Mouse (Mus musculus) left cerebral cortex, adult 9 months (tissue): ENCODE results near the gene Map3k14.

ENCODE experiments used
- DNase-seq, 2 experiments: peaks; one replicate each; pipeline ENCODE4 v3.0.0; 2022; ENCODE audit warnings: low spot score in 2 of 2

Map3k14 gene

DNA sequence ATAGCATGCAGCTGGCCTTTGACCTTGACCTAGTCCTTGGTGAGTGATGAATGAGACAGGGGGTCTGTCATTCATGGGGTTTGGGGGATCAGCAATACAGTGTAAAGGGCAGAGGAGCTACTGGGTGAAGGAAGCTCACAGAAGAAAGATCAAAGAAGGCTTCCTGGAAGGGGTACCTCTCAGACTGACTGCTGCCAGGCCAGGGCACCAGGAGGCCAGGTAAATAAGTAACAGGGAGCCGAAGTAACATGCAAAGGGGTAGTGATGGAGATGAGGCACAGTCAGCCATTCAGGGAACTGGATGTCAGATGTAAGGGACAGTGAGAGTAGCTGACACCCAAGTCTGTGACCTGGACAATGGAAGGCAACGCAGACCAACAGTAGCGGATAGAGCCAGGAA, 5.6 kb upstream of the Map3k14 start:
- DNase-seq = no peak

DNA sequence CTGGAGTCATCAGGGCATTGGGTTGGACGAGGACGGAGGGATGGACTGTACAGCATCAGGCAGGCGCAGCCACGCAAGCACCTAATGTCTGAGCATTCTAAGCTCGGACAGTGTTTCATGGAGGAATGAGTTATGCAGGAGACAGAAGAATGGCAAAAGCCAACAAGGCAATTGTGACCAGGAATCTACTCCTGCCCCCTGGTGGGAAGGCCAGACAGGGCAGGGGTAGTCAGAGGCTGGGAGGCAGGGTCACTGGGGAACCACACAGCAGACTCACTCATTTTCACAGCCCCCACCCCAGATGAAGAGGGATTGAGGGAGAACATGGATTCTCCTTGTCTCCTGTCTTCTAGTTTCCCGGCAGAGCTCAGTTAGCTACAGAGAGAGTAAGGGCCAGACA, 4.7 kb upstream of the Map3k14 start:
- no peak for DNase-seq

DNA sequence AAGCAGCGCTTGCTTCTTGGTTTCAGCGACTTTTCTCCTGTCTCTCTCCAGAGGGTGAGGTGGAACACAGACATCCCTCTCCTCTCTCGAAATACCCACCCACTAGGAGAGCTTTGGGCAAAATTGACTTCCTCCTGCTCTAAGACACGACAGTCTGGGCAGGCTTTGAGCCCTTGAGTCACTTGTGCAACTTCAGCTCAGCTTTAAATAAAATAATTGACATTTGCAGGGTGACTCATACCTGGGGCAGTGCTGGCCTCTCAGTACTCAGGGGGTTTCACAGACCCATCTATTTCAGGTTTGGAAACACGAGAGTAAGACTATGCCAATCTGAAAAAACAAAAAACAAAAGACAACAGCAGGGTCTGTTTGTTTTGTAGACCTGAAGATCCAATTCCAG, 2.2 kb upstream of the Map3k14 start:
- no peak for DNase-seq

DNA sequence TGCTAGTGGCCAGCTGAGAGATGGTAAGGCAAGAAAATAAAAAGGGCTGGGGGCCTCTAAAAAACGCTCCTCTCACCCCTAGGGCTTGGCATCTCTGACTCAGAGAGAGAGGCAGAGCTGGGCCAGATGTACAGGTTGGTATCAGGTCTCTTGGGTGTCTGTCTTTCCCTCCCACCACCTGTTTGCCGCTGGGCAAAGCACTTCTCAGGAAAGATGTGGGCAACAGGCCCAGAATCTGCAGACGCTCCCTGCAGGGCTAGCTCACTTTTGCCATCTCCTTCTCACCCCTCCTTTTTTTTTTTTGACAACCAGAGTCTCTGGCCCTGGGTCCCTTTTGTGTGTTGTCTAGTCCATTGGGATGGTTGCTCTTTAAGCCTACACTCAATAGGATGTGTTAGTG, 1.6 kb upstream of the Map3k14 start:
- DNase-seq = no peak

DNA sequence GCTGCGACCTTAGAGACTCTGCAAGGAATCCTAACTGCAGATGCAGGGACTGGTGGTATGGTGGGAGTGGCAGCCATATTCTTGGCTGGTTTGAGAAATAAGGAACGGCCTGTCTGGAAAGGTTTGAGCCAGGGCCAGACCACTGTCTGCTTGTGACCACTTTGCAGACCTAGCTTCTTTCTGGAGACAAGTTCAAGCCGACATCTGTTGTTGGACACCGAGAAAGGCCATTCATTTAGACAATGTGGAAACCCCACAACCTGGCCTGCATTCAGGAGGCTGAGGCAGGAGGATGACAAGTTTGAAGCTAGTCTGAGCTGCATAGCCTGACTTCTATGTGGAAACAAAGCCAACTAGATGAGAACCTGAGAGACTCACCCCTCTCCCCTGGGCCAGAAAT, 1.1 kb upstream of the Map3k14 start:
- no peak for DNase-seq

DNA sequence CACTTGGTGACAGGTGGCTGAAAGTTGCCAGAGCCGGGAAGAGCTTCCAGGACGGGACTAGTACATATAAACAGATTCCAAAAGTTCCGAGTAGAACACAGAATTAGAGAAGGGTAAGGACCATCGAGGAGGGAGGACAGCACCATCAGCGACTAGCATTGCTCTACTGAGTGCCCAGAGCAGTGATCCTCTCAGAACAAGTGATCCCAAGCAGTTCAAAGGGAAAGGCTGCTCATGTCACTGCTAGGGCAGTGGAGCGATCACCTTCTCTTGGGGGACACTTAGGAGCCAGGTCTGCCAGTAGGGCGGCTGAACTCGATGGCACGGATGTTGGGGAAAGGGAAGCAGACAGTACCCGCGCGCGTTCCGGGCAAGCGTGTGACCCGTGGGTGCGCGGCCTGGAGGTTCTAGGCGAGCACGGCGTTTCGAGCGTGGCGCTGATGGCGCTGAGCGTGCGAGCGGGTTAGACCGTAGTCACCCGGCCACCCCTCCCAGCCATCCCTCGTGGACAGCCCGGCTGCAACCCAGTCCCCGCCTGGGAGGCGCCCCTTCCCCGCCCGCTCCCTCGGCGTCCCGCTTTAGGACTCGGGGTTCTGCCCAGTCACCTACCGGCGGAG, 435 bp downstream of the Map3k14 start:
- DNase-seq = no peak

DNA sequence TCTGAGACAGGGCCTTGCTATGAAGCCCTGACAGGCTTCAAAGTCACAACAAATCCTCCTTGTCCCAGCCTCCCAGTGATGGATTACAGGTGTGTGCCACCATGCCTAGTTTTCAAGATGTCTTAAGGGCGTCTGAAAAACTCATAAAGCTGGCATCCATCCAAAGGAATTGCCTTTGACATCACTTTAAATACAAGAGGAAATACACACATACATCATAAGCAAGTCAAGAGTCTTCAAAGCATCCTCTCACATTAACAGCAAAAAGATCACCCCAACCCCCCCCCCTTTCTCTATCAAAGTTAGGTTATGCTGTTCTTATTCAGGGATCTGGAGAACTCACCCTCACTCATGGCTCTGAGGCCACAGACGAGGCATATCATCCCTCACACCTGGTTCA, 1.4 kb downstream of the Map3k14 start:
- DNase-seq = no peak

DNA sequence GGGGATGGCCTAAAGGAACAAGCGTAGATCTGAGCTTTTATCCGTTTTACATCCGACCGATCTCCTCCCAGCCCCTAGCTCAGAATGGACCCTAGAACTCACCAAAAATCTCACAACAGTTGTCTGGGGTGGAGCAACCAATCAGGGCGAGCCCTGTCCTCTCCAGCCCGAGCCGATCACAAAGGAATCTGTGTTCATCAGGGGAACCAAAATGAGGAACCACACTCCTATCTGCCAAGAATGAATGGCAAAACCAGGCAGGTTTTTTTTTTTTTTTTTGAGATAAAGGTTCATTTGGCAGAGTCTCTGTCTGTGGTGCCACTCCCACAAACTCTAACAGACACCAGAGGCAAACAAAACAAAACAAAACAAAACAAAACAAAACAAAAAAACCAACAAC, 2.1 kb downstream of the Map3k14 start:
- no peak for DNase-seq

DNA sequence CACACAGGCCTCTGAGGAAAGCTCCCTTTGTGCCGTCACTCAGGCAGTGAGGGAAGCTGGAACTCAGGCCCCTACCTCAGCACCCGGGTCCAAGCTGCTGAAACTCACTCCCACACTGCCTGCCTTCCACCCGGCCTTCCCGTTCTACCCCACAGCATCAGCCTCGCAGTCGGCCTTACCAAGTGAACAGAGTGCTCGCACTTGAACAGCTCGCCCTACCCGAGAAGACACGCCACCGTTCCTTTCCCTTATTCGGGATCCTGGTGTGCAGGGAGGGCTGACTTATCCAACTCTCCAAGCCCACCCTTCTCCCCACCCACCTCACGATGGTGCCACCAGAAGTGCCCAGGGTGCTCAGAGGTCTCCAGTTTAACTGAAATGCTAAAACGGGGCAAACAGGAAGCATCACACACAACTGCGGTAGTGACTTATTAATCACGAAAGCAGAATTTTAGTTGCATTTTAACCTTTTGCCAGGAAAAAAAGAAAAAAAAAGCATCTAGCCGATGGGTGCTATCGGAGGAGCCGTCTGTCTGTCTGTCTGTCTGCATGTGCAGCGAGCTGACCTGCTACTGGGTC, 2.8 kb downstream of the Map3k14 start:
- DNase-seq = no peak

DNA sequence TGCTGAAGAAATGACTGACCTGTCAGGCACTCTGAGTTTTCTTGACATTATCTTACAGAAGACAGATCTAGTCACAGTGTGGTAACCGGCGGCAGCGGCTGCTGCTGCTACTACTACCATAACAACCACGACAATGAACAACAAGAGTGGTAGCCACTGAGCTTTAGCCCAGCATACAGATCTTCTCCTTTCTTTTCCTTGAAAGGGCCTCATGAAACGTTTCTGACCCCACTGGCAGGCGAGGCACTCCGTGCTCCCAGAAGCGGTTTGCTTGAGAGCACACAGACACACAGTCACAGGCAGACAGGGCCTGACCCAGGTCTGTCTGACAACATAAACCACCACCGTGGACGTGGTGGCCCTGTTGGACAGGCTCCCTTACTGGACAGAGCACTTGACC, 3.7 kb downstream of the Map3k14 start:
- DNase-seq = no peak

DNA sequence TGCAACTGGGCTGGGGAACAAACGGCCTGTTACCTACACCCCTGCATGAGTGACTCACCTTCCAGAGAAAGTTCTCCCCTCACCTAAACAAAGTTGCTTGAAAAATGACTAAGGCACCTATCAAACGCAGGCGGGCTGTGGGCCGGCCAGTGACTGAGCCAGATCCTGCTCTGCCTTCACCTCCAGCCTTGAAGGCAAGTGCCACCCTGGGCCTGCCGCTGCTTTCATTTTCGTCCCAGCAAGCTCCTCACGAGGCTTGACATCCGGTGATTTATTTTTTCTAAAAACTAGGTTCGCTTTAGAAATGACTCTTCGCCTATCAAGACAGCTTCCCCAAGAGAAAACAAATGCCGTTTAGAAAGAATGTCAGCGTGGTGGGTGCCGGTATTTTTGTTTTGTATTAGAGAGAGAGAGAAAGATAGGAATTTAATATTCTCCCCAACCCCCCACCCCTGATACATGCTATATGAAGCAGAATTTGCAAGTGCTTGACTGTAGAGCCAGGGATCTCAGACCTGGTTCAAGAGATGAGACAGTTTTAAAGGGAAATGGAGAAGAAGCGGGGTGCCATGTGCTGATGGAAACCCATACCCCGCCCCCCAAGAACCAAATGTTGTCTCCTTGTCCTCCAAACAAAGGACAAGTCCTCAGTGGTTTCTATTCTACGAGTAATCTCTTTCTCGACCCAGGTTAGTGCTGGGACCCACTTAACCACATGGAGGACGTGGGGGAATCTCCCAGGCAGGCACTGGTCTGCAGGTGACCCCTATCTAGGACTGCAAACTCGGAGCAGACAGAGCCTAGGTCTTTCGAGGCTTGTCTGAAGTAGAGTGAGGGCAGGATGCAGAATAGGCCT, 4.6 kb downstream of the Map3k14 start:
- no peak for DNase-seq

DNA sequence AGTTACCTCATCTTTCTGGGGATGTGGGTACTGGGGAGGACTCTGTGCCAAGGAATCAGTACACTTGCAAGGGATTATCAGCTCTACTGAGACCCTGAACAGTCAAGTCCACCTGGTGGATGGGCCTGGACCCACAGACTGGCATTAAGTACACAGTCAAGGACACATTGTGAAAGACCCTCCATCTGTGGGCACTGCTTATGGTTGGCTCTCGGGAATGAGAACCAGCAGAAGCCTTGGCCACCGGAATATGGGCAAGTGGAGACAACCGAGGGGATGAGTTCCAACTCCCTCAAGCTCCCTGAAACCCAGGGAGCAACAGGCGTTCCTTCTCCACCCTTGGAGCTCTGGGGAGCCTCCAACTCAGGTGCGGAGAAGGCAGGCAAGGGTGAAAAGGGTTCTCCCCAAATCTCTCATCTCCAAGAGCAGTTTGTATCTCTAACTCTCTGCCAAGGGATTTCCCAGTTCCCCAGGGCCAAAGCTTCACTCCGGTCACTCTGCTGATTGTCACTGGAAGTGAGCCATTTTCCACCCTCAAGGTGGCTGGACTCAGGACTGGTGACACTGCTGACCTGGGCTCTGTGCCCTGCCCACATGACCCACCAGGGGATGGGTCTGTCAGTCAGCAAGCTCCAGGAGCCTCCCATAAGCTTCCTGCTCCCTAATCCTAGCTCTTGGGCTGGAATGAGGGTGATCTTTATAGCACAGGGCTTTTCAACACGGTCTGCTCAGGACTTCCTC, 5.4 kb downstream of the Map3k14 start:
- no peak for DNase-seq

DNA sequence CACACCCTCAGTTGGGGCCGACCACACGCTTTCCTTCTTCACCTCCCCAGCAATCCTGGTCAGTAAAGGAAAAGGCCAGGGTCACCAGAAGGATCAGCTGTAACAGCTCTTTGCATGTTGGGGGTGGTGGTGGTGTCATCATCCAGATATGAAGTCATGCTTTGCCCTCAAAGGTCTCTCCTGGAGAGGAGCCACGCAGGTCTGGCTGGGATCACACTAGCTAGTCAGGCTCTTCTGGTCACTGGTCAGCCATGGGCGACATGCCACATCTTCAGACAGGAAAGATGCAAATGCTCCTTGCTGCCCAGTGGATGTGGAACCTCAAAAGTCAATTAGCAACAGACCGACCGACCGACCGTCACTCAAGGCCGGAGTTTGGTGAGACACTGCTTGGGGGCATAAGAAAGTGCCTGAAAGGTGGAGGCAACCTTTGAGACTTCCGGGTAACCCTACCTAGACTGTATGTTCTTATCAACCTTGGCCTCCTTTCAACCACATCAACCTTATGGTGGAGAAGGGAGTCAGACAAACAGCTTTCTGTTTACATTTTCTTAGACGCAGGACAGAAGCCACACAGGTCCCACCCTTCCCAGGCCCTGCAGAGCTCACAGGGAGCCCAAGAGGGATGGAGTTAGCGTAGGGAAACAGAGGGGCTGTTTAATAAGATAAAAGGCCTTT, 6.6 kb downstream of the Map3k14 start:
- DNase-seq = no peak

DNA sequence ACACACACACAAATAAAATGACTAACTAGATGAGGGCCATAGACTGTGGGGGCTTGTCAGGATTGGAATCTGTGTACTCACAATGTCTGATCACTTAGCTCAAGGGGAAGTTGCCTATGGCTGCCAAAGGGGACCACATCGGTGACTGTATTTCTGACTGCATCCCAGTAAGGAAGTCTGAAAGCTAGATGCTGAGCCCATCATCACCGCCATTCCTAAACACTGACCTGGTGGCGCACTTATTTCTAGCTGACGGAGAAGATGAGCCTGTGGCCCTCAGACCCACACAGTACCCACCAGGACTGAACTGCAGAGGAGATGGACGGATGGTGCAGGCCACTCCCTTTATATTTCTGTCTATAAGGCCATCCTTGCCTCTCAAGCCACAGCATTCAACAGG, 7.2 kb downstream of the Map3k14 start:
- no peak for DNase-seq

DNA sequence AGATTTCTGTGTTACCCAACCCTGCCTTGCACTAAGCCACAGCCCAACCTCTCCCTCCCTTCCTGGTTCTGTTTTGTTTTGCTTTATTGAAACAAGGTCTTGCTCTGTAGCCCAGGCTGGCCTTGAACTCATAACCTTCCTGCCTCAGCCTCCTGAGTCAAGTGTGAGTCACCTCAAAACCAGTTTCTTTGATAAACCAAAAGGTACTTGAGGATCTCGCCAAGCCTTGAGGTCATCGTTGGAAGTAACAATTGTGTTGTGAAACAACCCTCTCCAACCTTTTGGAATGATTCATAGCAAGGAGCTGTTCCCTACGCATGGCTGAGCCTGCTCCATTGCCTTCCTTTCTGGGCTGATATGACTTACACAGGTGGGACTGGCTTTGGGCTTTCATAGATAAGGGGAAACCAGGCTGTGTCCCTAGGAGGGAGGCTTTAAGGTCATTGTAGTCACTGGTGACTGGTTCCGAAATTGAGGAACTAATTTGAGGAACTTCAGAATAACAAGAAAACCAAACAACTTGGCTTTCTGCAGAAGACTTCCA, 9.3 kb downstream of the Map3k14 start:
- DNase-seq = no peak

DNA sequence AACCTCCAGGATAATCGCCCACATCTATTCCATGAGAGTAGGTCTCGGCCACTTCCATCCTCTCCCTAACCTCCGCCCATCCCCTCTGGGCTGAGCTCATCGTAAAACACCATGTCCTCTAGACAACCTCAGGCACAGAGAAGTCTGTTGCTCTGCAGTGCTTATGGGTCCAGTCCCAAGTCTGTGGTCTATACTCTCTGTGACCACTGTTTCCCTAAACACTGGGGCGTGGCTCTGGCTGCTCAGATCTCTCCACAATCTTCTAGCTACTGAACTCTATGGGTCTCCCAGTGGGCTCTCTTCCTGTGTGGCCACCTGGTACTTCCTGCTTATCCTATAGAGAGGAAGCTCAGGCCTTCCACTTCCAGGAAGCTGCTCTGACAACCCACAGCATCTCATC, 13.7 kb downstream of the Map3k14 start:
- DNase-seq = no peak

DNA sequence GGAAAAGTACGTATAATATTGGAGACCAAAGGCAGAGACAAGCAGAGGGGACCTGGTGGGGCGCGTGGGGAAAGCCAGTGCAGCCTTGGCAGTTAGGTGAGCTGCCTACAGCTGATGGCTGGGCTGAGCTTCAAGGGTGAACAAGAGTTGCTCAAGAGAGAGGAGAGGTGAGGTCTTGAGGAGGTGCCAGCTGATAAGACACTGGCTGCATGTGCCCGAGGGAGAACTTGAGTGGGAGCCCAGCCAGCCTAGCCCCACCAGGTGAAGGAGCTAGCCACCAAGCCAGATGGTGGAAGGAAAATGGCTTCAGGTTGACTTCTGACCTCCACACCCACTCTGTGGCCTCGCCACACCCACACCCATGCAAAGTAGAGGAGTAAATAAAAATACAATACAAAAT, 14.9 kb downstream of the Map3k14 start:
- DNase-seq = no peak

DNA sequence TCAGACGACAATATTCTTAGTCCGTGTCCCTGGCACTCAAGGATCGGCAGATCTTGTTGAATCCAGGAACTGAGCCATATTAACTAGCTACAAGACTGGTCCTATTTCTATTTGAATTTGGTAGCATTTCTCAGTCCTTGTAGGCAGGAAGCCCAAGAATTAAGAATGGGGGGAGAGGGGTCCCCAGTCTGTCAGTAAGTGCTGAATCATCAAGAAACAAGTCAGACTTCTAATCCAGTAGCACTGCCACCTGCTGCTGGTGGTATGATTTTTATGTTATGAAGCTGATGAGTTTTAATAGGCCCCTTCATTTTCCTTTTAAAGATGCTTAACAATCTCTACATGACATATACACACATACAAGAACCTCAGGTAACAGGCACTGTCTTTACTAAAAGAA, 16.9 kb downstream of the Map3k14 start:
- no peak for DNase-seq

DNA sequence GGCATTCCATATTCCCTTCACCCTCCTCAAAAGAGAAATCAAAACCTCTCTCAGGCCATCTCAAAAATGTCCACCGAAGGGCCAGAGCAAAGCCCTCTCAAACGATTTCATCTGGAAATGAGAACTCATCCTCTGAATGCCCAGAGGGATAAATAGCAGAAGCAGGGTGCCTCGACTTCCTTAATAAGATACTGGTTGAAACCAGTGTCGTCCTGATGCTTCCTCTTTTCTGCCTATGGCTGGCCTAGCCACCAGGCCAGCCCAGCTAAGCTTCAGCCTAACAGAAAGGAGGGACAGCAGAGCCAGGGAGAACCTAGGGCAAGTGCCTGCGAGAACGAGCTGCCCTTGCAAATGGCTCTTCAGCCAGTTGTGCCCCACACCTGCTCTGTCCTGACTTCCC, 17.8 kb downstream of the Map3k14 start:
- no peak for DNase-seq

DNA sequence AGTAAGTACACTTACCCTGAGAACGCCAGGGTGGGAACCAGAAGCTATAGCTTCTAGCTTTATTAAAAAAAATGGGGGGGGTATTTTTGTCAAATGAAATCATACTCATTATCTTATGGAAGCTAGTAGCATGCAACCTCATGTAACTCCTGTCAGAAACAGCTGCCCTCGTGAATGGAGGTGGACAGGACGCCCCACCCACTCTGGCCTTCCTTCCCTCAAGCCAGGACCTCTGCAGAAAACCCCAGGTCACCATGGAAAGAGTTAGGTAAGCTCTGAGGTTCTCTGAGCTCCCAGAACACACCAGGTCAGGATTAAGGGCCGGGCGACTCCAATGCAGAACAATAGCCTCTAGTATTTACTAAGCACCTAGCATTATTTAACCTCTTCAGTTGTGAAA, 18.4 kb downstream of the Map3k14 start:
- DNase-seq = no peak

DNA sequence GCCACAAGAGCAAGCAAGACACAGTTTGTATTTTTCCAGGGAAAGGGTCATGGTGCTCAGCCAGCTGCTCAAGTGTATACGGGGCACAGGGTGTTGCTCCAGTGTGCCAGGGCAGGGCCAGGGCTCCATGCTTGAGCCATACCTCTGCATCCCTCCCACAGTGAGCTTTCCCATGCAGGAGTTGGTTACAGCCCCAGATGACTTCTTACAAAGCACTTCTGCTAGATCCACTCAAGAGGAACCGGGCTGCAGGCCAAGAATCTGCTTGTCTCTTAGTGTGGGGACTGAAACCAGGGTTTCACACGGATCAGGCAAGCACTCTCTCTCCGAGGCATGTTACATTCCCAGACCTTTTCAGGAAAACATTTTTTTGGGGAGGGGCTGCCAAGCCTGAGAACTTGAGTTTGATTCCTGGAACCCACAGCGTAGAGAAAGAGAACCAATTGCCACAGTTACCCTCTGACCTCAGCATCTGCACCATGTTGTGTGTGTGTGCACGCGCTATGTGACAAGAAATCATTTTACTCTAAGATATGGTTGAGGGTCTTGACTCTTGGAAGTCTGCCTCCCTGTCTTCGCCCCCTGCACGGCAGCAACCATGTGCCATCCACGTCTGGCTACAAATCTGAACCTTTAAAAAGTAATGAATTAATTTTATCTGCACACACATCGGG, 19.6 kb downstream of the Map3k14 start:
- DNase-seq = peak; percentile 36 to 80
